Mouse (Mus musculus) frontal cortex, postnatal 25 days (tissue): ENCODE data around the gene Chd1.

Source experiments
- DNase-seq, 2 experiments: peaks; one replicate each; pipeline ENCODE4 v3.0.0; 2022; ENCODE audit warnings: low spot score in 2 of 2

Chd1 gene

GRCm38 (mm10) chr17:15809949-15810348, 105.2 kb downstream of the Chd1 start:
- DNase-seq = no peak

- no peak for DNase-seq
These were observed 107.5 kb downstream of the Chd1 start for GRCm38 (mm10) chr17:15812136-15812778.

GRCm38 (mm10) chr17:15813658-15814212, 109.0 kb downstream of the Chd1 start:
- no peak for DNase-seq

GRCm38 (mm10) chr17:15815312-15816018, 110.7 kb downstream of the Chd1 start:
- no peak for DNase-seq

GRCm38 (mm10) chr17:15816379-15817095, 111.8 kb downstream of the Chd1 start:
- no peak for DNase-seq

- DNase-seq = no peak
These were observed 112.3 kb downstream of the Chd1 start for GRCm38 (mm10) chr17:15817096-15817450.

- DNase-seq = no peak
These were observed 112.9 kb downstream of the Chd1 start for GRCm38 (mm10) chr17:15817634-15818033.

GRCm38 (mm10) chr17:15818372-15818771, 113.6 kb downstream of the Chd1 start:
- DNase-seq = no peak

GRCm38 (mm10) chr17:15820146-15820545, 115.4 kb downstream of the Chd1 start:
- DNase-seq = no peak

- DNase-seq = no peak
These were observed 116.0 kb downstream of the Chd1 start for GRCm38 (mm10) chr17:15820761-15821160.

- no peak for DNase-seq
These were observed 116.9 kb downstream of the Chd1 start for GRCm38 (mm10) chr17:15821706-15822105.
